Mouse (Mus musculus): ENCODE measurements at regions not wholly inside any gene's neighbourhood (a gene's known extent, or its start where the extent isn't known, plus 50 kb on each side); places are given as distances from the start of the nearest gene placed in this dataset.

DNA sequence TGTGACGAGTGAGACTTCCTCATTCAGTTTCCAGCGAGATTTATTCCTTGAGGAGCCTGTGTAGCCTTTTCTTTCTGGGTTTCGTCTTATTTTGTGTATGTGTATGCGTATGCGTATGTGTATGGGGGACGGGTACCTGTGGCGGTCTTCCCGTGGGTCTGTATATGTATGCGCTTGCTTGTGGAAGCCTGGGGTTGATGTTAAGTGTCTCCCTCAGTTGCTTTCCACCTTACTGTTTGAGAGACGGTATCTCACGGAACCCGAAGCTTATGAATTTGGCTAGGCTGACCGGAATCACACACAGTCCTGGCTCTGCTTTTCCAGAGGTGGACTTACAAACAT is 87.1 kb downstream of the Ankrd50 start:
- DNase-seq = no peak

DNA sequence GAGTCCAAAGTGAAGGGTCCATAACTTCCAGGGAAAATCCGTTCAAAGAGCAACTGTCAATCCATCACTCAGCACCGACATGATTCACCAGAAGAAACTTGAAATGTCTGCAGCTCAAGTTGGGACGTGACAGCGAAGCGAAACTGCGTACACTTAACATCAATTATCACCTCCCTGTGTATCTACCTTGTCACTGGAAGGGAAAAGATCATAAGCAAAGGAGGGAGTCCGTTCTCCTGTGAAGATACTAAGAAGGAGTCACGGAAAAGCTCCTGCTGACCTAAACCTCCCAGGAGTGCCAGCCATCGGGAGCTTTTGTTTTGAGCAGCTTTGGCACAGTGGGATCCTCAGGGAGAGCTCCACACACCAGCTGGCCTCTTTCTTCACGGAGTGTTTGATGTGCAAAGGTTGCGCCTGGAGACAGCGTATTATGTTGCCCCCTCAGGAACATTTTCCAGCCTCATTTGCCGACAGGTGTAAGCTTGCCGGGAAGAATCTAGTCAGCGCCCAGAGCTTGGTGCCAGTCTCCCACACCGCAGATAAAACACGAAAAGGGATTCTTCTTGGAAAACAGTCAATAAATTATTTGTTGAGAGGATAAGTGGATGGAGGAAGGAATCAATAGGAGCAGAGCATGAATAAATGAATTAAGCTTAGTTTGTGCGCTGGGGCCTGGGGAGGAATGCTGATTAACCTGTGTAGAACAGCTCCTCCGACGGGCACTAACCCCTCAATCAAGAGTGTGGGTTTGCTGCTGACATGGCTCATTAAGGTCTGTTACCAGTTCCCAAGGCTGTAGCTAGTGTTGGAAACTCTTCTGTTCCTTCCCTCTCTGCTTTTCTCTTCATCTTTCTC is 87.7 kb downstream of the Ankrd50 start:
- no peak for DNase-seq

DNA sequence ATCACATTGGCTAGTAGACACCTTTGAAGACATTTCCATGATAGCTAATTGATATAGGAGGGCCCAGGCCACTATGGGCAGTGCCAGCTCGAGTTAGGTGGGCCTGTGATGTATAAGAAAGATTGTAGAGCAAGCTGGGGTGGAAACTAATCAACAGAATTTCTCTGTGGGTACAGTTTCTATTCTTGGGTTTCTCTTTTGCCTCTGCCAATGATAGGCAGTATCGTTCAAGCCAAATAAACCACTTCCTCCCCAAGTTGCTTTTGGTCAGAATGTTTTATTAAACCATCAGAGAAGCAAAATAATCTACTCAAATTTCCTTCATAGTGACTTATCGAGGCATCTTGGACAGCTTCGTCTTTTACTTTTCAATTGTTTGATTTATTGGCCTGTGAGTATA is 90.3 kb downstream of the Ankrd50 start:
- DNase-seq = no peak

DNA sequence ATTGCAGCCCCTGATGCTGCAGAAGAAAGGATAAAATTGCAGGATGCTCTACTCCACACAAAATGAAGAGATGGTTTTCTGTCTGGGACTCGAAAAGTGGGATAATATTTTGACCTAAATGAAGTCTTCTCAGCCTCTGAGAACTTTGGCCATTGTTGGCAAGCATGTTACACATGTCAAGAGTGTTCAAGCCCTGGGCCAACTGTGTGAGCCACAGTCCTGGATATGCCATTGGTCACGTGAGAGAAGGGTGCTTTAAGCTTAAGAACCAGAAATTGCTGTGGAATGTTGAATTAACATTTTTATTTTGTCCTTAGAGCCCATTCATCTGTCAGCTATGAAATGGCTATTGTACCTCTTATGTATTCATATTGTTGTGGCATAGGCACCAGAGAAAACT is 95.0 kb downstream of the Ankrd50 start:
- no peak for DNase-seq

DNA sequence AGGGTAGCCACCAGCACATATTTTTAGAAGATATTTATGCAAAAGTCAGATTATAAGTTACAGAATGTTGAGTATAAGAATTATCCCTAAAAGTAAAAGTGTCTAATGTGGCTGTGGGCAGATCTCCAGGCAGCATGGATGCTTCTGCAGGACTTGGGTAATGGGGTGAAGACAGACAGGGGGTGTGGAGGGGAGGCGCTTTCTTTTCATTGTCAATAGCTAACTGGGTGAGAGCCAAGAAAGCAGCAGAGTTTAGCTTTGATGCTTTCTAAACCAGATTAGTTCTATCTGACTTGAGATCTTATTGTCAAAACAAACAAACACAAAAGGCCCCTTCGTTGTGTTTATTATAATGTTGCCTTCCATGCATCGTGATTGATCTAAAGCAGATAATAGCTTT is 95.7 kb downstream of the Ankrd50 start:
- no peak for DNase-seq

DNA sequence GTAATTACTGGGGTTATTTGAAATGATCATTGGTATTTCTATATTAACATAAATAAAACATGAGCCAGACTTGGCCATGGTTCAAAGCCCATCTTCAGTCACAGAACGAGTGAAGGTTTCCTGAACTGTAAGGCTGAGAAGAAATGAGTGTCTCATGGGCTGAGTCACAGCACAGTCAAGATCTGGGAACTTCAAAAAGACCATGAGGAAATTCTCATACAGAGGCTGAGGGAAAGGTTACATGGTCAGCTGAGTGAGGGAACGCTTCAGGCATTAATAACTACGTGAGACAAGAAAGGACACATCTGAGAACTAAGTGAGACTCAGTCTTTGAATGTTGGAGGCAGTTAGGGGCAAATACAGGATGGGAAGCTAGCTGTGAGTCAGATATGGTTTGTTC is 101.9 kb downstream of the Ankrd50 start:
- DNase-seq = no peak

DNA sequence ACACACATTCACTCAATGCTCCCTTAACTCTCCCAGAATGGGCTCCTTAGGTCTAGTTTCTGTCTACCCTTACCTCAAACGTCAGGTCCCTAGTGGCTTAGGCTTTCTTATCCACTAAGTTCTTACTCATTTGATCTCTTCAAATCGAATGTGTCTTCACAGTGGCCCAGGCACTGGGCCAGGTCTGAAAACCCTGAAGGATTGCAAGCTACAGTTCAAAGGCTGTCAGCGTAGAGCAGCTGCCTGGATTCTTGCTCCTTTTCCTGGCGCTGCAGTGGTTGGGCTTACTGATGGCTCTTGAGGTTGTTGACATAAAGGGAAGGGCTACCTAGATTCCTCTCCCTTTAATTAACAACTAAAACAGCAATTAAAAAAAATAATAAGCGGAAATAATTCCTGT is 103.0 kb downstream of the Ankrd50 start:
- DNase-seq = no peak

DNA sequence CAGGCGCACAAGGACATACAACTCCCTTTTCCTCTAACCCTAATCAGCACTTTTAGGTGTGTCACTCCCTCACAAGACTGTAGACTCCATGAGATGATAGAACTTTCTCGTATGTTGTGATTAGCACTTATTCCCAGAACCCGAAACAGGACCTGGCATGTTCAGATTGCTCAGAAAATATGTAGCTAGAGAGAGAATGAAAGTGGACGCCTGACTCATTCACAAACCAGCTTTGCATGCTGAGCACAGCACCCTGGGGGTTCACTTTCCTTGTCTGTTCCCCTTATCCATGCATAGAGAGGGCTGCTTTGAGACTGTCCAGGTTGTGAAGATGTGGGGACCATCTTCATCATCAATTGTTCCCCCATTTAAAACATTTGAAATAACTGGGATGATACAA is 111.0 kb downstream of the Ankrd50 start:
- DNase-seq = no peak

DNA sequence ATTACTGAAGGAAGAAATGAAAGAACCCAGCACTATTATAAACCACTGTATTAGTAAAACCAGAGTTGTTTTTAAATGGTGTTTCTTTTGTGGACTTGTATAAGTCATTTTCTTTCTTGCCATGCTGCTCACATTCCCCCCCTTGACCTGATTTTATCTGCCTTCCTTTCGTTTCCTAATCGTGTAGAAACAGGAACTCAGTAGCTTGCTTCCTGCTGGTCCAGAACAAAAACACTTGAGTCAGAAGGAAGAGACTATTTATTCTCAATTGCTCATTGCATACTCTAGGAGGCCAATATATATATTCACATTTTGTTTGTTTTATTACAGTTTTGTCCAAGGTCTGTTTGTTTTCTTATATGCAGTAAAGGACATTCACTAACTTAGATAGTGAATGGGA is 112.9 kb downstream of the Ankrd50 start:
- DNase-seq = no peak

DNA sequence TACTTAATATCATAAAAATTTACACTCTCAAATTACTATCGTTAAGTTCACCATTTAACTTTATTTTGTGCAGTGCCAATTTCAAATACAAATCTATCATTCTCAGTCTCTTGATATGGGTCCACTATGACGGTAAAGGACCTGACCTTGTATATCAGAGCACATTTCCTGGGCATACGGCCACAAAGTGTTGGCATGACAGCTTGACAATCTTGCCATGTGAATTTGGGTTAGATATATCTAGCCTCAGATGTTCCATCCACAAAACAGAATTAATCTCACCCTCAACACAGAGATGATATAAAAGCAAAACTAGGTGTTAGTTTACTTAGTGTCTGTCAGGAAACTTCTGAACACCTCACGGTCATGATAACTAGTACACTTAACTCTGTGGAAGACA is 120.8 kb downstream of the Ankrd50 start:
- no peak for DNase-seq

DNA sequence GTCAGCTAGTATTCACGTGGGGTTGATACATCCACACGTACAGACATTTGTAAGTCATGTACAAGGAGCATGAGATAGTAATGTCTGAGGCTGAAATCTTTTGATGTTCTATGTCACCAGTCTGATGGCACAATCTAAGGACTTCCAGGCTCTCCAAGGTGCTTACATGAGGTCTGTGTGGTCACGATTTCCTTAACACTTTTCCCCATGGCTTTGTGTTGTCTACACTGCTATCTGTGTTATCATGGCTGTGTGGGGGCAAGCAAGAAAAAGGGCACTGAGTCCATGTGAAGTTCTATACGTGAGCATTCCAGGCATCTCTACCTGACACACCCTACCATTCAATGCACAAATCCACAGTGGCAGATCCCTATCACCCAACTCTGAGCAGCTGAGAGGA is 123.2 kb downstream of the Ankrd50 start:
- no peak for DNase-seq

DNA sequence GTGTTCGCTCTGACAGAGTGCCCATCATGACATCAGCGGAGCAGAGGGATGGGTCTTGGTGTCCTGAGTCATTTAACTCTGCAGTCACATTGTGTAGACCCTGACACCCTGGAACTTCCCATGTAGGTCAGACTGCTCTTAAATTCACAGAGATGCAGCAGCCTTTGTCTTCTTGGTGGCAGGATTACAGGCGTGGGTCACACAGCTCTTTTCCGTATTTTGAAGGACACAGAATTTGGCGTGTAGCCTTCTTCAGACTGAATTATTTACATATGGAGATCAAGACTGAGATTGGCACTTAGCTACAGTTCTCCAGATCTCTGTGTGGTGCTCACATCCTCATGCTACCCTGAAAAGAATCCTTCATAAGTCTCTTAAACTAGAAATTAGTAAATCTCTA is 123.7 kb downstream of the Ankrd50 start:
- DNase-seq = no peak

DNA sequence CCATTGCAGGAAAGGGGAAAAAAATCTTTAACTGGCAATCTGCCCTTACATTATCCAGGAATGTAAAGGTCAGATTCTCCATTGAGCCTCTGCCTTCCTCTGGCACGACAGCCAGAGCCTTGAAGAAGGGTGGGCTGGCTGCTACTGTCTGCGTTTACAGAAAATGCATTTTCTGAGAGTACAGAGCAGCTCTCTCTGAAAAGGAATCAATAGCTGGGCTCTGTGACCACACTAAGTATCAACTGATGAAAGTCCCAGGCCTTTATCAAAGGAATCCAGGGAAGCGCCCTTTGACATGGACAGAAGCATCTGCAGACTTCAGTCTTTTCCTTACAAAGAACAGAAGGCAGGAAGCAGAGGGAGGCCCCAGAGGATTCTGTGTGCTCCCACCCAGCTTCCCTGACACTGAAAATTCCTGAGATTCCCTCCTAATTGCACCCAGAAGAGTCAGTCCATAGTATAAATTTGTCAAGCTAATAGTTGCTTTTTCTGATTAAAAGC is 124.2 kb downstream of the Ankrd50 start:
- no peak for DNase-seq

DNA sequence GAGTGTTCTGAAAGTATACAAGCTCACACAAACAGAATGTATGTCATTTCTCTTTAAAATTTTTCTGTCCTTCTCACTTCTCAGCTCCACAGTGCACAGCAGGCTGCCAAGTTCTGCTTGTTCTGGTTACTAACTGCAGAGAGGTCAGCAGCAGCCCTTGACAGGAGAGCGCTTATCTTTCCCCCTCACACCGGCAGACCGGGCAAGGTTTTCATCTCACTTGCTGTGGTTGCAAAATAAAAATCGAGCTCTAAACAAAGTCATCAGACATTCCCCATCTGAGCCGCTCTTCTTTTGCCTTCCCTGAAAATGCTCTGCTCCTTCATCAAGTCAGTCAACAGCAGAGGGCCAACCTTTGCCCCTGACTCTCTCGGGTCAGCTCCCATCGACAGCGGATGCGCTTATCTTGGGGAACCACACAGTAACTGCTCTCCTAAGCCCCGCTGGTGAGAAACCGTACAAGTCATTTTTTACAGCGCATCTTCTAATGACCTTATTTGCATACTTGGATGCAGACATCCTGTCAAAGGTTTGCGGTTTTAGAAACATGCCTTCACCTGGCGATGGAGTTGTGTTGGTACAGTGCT is 126.6 kb downstream of the Ankrd50 start:
- DNase-seq = no peak

DNA sequence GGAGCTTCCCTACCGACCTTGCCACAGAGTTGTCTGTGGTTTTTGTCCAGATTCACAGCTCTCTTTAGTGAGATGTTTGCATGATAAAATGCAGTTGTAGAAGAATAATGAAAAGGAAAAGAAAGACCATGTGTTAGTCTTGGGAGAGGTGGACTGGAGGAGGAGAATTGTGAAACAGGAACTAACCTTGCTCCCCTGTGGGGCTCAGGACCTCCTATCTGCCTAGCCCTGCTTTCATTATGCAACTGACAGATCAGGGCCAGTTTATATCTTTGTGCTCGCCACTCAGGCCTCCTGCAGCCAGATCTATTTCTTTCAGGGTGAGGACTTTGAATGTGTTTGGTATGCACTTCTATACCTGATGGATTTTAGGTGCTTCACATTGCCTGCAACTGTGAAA is 140.4 kb downstream of the Ankrd50 start:
- DNase-seq = no peak

DNA sequence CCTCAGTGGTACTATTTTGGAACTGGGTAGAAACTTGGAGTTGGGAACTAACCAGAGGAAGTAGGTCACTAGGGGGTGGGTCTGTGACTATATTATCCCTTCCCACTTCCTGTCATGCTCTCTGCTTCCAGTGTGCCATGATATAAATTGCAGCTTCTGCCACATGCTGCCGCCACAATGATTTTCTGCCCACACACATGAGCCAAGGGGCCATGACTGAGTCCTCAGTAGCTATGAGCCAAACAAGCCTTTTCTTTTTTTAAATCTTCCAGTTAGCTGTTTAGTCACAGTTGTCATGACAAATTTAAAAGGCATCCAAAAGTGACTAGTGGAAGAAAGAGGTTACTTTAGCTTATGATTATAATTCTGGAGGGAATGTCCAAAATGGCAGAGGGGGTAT is 143.0 kb downstream of the Ankrd50 start:
- DNase-seq = no peak

DNA sequence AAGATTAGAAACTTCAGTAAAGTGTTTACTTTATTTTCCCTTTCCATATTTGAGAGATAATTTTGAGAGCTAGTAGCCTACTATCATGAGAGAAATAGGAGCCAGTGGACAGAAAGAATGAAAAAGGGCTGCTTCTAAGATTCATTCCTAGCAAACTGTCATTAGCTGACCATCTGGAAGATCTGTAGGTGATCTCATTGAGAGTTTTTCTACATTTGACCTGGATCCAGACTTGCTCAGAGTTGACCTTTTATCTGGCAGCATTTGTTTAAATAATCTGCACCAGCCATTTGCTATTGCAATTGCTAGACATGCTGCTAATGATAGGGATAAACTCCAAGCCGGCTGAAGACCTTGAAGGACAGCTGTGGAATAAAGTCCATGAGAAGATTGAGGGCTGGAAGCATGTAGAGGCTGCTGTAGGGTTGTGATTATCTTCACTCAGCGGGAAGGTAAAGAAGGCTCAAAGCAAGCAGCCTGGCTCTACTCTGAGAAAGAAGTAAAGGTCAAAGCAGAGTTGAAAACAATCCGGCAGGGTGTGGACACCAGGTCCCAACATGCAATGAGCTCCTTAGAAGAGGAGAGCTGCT is 151.2 kb downstream of the Ankrd50 start:
- DNase-seq = no peak

DNA sequence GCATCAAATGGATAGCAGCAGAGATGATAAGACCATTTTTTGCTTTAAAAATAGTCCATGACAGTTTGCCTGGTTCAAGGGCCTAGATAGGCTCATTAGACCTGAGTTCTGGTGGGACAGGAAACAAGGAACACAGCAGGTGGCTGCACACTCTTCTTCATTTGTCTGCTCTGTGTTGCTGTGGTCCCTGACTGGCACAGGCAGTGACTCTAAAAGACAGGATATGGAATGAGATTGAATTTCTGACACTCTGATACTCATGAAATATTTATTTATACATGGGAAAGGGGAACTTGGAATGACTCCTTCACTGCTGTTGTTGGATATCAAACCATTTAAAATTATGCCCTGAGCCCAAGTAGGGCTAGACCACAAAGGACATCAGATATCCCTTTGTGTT is 153.5 kb downstream of the Ankrd50 start:
- no peak for DNase-seq

DNA sequence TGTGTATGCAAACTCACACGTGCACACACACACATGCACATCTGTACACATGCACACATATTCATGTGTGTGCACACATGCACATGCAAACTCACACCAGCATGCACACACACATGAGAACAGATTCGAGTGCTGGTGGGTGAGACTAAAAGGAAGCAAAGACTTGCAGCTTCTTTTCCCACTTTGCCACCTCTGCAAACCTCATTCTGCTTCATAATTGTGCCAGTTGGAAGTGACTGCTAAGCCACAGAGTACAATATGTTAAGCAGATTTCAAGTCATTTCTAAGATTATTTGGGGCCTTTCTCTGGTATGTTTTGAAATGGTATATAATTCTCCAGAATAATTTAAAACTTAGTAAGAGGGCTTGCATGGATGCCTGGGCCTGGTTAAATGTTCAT is 157.4 kb downstream of the Ankrd50 start:
- DNase-seq = no peak

DNA sequence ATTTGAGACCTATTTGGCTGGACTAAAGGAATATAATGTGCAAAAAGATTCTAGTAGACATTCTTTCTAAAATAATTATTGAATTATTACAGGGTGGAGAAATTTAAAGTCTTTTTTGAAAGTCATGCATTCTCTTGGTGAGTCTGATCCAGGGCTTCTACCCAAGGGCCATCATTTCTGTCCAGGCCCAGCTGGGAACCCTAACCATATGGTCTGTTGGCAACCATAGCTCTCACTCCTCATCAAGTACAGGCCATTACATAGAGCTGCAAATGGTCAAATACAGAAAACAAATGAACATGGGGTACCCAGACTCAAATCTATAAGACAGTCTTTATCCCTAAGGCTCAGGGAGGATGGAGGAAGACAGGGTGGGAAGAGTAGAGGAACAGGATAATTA is 158.4 kb downstream of the Ankrd50 start:
- DNase-seq = no peak

DNA sequence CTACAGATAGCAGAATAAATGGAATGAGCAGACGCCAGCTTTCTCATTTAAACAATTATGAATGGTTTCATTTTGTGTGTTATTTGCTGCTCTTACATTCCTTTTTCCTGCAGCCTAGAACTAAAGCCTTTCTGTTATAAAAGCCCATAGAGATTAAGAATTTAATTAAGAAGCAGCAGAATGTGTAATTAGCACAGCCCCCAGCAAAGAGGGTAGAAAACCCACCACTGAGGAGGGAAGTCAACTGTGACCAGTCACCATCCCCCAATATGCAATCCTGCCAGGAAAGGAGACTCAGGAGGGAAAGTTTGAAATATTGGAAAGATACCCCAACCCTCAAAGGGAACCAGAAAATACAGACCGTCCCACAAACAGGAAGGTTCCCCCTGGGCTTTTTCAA is 160.0 kb downstream of the Ankrd50 start:
- DNase-seq = no peak

DNA sequence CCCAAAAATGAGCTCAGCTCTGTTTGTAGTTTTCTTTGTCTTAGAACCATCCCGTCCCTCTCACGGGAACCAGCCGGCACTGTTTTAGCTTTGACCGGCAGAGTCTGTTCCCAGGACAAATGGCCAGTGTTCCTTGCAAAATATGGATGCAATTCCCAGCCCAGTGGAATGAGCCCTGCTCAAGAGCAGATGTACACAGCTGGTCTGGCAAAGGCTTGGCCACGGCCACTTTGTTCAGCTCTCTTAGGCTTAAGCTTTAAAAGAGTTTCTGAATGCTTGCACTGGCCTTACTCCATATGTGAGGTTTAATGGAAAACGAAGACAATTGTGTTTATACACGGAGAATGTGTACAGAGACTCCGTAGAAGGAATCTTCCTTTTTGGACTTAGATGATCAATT is 162.2 kb downstream of the Ankrd50 start:
- DNase-seq = no peak

DNA sequence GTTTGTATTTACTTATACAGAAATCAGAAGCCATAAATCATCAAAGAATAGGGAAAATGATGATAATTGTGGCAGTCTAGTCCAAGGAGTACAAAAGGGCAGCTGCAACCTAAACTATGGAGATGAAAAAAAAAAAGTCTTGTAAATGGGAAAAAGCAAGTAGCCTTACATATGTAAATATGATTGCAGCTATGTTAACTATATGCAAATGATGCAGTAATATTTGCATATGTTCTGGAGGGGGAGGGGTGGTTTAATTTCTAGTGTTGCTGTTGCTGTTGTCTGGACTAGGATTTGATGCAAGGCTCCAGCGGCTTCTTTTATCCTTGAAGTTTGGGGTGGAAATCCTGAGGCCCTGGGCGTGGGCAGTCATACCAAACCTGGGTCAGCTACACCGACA is 163.0 kb downstream of the Ankrd50 start:
- no peak for DNase-seq

DNA sequence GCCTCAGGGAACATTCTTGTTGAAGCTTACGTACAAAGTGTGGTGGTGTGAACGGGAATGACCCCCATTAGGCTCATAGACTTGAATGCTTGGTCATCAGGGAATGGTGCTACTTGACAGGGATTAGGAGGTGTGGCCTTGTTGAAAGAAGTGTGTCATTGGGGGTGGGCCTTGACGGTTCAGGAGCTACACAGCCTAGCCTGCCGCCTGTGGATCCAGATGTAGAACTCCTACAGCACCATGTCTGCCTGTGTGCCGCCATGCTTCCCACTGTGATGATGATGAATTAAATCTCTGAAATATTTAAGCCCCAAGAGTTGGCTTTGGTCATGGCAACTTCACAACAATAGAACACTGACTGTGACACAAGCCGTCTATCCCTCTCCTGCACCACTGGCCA is 163.6 kb downstream of the Ankrd50 start:
- DNase-seq = no peak

DNA sequence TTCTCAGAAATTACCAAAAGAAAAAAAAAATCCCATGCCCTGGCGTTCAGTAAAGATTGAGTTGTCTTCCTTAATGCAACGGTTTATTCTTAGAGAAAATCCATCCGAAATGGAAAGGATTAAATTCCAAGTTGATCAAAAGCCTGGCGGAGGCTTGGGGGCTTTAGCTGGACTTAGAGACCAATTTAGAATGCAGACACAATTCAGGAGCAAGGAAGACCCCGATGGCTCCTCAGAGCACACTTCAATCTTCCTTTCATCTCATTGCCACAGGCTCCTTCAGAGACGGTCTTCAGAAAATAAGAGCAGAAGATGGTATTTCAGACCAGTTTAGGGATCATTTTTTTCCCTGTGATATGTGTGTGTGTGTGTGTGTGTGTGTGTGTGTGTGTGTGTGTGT is 171.8 kb downstream of the Ankrd50 start:
- DNase-seq = no peak

Measured in right cerebral cortex, postnatal 4 days (tissue).